Mouse (Mus musculus) megakaryocyte-erythroid progenitor cell, adult 5 weeks (primary cell): ENCODE results near the gene Nap1l3. TPM values are rescaled to one million over a fixed set of nuclear protein-coding genes. Genes with fewer than 3 reads are reported as not detected.

Experiments used
- polyA plus RNA-seq: library from polyadenylated mRNA; stranded (reverse); fragments of >175 nt; gene quantifications from 2 replicates; pipeline ENCODE4 v1.2.3, GENCODE M21; 2012

Nap1l3 gene
- polyA plus RNA-seq, result 0.76 and 0.79 TPM in 2 replicates

GRCm38 (mm10) chrX:122396781-122397581 lies at the start of gene Nap1l3:
Gene Nap1l3 (minus strand): TSS chrX:122397401.

